Mouse (Mus musculus) kidney, adult 2 months (tissue): ENCODE measurements at regions not wholly inside any gene's neighbourhood (a gene's known extent, or its start where the extent isn't known, plus 50 kb on each side); places are given as distances from the start of the nearest gene placed in this dataset.

Experiments used
- CTCF ChIP-seq: fragments of 200-500 bp; conservative IDR thresholded peaks from 2 replicates; pipeline ENCODE4 v1.5.1; 2011; ENCODE audit warnings: low read depth, mild to moderate bottlenecking, control low read depth, low read length, moderate library complexity, mixed read lengths; ENCODE audit not compliant: insufficient read depth, insufficient read length
- POLR2A ChIP-seq: fragments of 200-500 bp; IDR thresholded peaks from one replicate; pipeline ENCODE4 v1.6.1; 2011; ENCODE audit warnings: low read depth, low read length, control low read depth

- no peak for TF ChIP-seq CTCF
- no peak for TF ChIP-seq POLR2A
Measured at GRCm38 (mm10) chr14:73732161-73732560, 71.1 kb downstream of the Gm21750 start.
